Mouse (Mus musculus): ENCODE data around the gene Tcea3.

DNA sequence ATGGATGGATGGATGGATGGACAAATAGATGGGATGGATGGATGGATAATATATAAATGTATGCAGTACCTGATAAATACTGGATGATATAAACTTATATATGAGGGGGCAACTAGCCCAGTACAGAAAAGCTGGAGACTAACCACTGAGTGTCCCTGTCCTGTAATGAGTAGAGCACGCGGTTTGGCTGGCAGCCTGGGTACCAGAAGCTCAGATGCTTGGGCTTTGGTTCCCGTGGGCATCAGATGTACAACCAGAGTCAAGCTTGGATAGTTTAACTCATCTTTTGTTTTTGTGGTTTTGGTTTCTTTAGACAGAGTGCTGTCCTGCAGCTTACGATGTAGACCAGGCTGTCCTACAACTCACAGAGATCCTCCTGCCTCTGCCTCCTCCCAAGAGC, 16.0 kb downstream of the Tcea3 start:
- TF ChIP-seq POLR2A (IDR thresholded peaks at IDR 0.05; ENCODE audit: insufficient read depth, low read length) (no peak), EP300 (IDR thresholded peaks at IDR 0.05; ENCODE audit: insufficient read depth, low read depth, low read length) (no peak), CTCF (IDR thresholded peaks at IDR 0.05; ENCODE audit: low read depth, low read length) (no peak)
